Mouse (Mus musculus) embryonic fibroblast, embryonic 13.5 days (primary cell): ENCODE results near the gene Efna2.

Experiments used
- CTCF ChIP-seq: IDR thresholded peaks from 2 replicates; pipeline ENCODE4 v1.5.1; 2011; ENCODE audit warnings: mild to moderate bottlenecking, control low read depth, low read length, moderate library complexity, borderline replicate concordance; ENCODE audit not compliant: insufficient read depth
- POLR2A ChIP-seq: IDR thresholded peaks from 2 replicates; pipeline ENCODE4 v1.6.1; 2011; ENCODE audit warnings: low read depth, mild to moderate bottlenecking, control low read depth, low read length, moderate library complexity

DNA sequence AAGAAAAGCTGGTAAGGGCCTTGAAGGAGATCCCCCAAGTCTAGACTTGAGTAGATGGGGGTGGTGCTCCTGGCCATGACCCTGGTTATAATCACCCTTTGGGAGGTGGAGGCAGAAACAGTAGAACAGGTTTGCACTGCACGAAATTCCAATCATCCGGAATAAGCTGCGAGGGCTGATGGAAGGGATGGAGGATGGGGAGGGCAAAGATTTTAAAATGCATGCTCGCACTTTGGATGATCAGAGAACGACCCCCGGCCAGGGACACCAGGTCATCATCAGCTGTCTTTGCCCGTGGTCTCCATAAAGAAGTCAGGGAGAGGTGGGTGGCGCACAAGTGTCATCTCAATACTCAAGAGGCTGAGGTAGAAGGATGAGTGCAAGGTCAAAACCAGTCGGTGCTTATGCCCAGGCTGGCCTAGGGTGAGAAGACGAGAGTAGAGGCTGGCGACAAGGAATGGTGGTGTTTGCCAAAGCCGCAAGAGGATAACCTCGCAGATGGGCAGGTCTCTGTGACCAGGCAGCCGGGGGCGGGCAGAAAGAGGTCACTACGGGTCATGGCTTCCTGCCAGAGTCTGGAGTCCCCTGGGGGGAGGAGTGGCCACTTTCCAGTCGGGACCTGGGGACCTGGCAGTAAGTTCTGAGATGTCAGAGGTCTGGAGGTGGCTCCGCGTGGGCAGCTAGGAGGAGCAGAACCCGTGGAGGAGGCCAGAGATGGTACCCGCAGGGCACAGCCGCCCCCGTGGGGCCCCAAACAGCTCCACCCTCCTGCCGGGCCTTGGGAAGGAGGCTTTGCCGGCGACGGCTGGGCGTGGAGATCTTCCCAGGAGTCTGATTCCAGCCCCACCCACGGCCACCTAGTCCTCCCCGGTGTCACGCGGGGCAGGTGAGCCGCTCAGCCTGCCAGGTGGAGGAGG, 18.6 kb upstream of the Efna2 start:
- TF ChIP-seq POLR2A (no peak), CTCF (no peak)
